Mouse (Mus musculus) erythroblast, embryonic 14.5 days (primary cell): ENCODE data around the gene Pde11a.

Experiments
- GATA1 ChIP-seq: IDR thresholded peaks from 2 replicates; pipeline ENCODE4 v1.6.1; 2012; ENCODE audit warnings: low read length, inconsistent platforms, mixed read lengths
- TAL1 ChIP-seq: IDR thresholded peaks from 3 replicates; pipeline ENCODE4 v1.6.1; 2012; ENCODE audit warnings: low read length, inconsistent platforms, mixed read lengths

GRCm38 (mm10) chr2:76129933-76130627, 208.5 kb downstream of the Pde11a start:
- TF ChIP-seq GATA1 (no peak), TAL1 (no peak)
